Mouse (Mus musculus) heart, embryonic 16.5 days (tissue): ENCODE measurements at regions not wholly inside any gene's neighbourhood (a gene's known extent, or its start where the extent isn't known, plus 50 kb on each side); places are given as distances from the start of the nearest gene placed in this dataset.
"Not testable (repeated sequence)": the region's sequence is repeated elsewhere in the genome, so short reads cannot be mapped to it uniquely, and the experiment has no call there.

Source experiments
- ATAC-seq: fragments of 200-750 bp; cut with Nextera tagmentation; replicated peaks from 2 replicates; pipeline ENCODE4 v1.8.0; 2017; ENCODE audit warnings: moderate number of reproducible peaks; ENCODE audit not compliant: insufficient read depth, low FRiP score; ENCODE audit errors: extremely low read depth
- H3K27ac ChIP-seq: fragments of 300-500 bp; sonication (generic); 2 replicates; pipeline ENCODE4 v1.5.1; 2014; ENCODE audit warnings: mild to moderate bottlenecking, low read length, control low read depth, moderate library complexity
- H3K27me3 ChIP-seq: fragments of 300-500 bp; sonication (generic); 2 replicates; pipeline ENCODE4 v1.6.1; 2014; ENCODE audit warnings: low read length, mixed read lengths; ENCODE audit not compliant: control insufficient read depth, insufficient read depth
- H3K36me3 ChIP-seq: fragments of 300-500 bp; sonication (generic); 2 replicates; pipeline ENCODE4 v1.6.1; 2014; ENCODE audit not compliant: control insufficient read depth, insufficient read depth
- H3K4me1 ChIP-seq: fragments of 300-500 bp; sonication (generic); 2 replicates; pipeline ENCODE4 v1.6.1; 2014; ENCODE audit warnings: low read length, mixed read lengths; ENCODE audit not compliant: control insufficient read depth, insufficient read depth
- H3K4me2 ChIP-seq: fragments of 300-500 bp; sonication (generic); 2 replicates; pipeline ENCODE4 v1.6.1; 2014; ENCODE audit warnings: low read depth, mild to moderate bottlenecking, control low read depth, low read length
- H3K4me3 ChIP-seq: fragments of 300-500 bp; sonication (generic); 2 replicates; pipeline ENCODE4 v1.5.1; 2014; ENCODE audit warnings: mild to moderate bottlenecking, control low read depth, low read length
- H3K9ac ChIP-seq: fragments of 300-500 bp; sonication (generic); 2 replicates; pipeline ENCODE4 v1.6.1; 2014; ENCODE audit warnings: low read length, control low read depth
- H3K9me3 ChIP-seq: fragments of 300-500 bp; sonication (generic); replicated peaks from 2 replicates; pipeline ENCODE4 v1.6.1; 2016; ENCODE audit warnings: low read length; ENCODE audit not compliant: control insufficient read depth
- WGBS: fragments of 180-500 bp; shearing (Covaris S2); extraction: QIAGEN DNeasy Blood & Tissue Kit; methylation state at CpG from one replicate; pipeline ENCODE4 v1.1.7; 2014; 5-methylcytosine and 5-hydroxymethylcytosine counted together

DNA sequence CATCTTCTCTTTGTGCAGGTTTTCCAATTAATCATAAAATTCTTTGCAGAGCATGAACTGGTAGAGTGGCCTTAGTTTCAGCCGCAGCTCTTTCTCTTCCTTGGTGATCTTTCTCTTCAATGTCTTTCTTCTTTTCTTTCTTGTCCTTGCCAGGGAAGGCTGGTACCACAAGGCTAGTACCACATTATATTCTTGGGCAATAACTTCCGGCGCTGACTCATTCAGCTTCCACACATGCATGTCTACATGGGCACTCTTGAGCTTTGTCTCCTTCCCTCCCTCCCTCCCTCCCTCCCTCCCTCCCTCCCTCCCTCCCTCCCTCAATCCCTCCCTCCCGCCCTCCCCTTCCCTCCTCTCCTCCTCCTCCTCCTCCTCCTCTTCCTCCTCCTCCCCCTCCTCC is 98.1 kb upstream of the Pwp1 start:
- 90% methylated on average over 3 of the region's 4 CpGs for WGBS
- H3K4me3 ChIP-seq, H3K36me3 ChIP-seq, H3K9ac ChIP-seq, ATAC-seq, H3K4me2 ChIP-seq, H3K4me1 ChIP-seq, H3K27me3 ChIP-seq, H3K27ac ChIP-seq, H3K9me3 ChIP-seq: not testable (repeated sequence)

DNA sequence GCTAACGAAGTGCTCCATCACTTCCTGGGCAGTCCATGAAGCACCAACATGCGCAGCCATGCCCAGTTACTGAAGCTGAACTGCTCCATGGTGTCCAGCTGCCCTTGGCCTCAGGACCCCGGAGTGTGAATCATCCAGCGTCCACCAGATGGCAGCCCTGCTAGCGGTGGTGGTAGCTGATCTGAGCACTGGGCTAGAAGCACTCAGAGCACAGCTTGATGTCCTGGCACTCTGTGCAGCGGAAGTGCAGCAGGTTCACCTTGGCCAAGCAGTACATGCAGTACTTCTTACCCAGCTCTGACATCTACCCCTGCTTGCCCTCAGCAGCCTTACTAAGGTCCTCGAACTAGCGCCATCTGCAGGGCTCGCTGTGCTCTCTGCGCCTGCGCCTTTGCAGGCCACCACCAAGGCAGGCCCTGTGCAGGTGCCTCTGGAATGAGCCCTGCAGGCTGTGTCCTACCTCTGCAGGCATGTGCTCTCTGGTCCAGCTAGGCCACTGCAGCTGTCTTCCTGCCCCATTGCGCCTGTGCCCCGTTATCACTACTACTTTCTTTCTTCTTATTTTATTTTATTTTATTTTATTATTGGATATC is 97.4 kb upstream of the Pwp1 start:
- H3K36me3 ChIP-seq, H3K27me3 ChIP-seq, ATAC-seq, H3K9me3 ChIP-seq, H3K27ac ChIP-seq, H3K4me1 ChIP-seq, H3K9ac ChIP-seq, H3K4me2 ChIP-seq, H3K4me3 ChIP-seq: not testable (repeated sequence)
- WGBS, result 40% methylated on average over 8 of the region's 13 CpGs

DNA sequence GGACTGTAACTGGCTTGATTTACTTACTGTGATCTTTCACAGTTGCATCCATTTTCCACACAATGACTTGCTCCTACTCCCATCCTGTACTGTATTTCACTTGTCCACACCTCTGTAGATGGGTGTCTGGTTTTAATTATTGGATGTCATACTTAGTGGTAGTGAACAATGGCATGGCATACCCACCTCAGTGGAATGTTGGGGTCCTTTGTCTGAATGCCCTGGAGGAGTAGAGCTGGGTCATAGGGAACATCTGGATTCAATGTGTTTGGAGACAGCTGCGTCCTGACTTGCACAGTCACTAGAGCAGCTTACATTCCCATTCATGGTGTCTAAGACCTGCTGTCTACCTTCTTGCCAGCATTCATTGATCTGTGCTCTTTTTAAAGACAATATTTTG is 91.5 kb upstream of the Pwp1 start:
- no peak for ATAC-seq

DNA sequence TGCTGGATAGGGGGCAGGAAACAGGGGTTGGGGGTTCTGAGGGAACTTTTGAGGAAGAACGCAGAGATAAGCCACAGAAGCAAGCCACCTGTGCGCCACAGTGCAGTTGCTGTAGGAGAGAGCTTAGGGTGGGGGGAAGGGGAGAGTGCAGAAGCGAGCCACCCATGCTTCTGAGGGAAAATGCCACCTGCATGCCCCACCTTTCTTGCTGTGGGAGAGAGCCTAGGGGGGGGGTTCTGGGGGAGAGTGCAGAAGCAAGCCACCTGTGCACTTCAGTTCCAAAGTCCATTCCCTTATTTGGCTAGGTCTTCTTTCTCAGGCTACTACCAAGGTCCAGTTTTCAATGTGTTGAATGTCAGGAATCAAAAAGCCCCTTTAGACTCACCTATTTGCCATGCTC is 90.3 kb upstream of the Pwp1 start:
- ATAC-seq, result peak; percentile 49; the same call in 1 of the 2 replicates
- no peaks in the 10 kb centered on the region for H3K27me3 ChIP-seq
- no peaks in the 10 kb centered on the region for H3K9me3 ChIP-seq
- no peak overlapping the region for H3K4me3 ChIP-seq
- no peak overlapping the region for H3K4me2 ChIP-seq
- WGBS, result 51% methylated on average over 3 of the region's 3 CpGs
- H3K4me1 ChIP-seq, result no peaks in the 10 kb centered on the region
- H3K27ac ChIP-seq, result no peak overlapping the region
- H3K9ac ChIP-seq, result no peak overlapping the region
- H3K36me3 ChIP-seq, result no peaks in the 10 kb centered on the region

More for the DNA sequence above, 91.5 kb upstream of the Pwp1 start:
- Histone ChIP-seq H3K27ac (no peak overlapping the region), H3K27me3 (no peaks in the 10 kb centered on the region), H3K9me3 (no peaks in the 10 kb centered on the region), H3K4me1 (no peaks in the 10 kb centered on the region), H3K9ac (no peak overlapping the region), H3K4me2 (no peak overlapping the region), H3K36me3 (no peaks in the 10 kb centered on the region), H3K4me3 (no peak overlapping the region)
- WGBS, result 73% methylated on average over 1 of the region's 1 CpGs

DNA sequence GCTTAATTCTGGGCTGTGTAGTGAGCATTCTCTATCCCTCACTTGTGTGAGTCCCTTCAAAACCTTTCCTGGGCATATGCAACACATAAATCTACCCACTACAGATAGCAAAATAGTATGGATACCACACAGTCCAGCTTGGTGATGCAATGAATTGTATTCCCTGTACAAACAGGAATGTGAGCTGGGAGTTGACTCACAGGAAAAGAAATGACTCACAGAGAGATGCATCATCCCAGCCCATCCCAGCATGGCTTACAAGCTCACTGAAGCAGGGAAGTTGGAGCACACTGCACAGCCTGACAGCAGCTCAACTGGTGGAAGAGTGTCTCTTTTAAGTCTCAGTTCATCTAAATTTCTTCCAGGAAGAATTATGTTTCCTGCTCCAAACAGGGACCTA is 89.7 kb upstream of the Pwp1 start:
- H3K36me3 ChIP-seq, H3K27ac ChIP-seq, H3K4me2 ChIP-seq, H3K27me3 ChIP-seq, H3K4me1 ChIP-seq, H3K4me3 ChIP-seq, H3K9ac ChIP-seq, H3K9me3 ChIP-seq: not testable (repeated sequence)
- peak; percentile 52; the same call in 1 of the 2 replicates for ATAC-seq

DNA sequence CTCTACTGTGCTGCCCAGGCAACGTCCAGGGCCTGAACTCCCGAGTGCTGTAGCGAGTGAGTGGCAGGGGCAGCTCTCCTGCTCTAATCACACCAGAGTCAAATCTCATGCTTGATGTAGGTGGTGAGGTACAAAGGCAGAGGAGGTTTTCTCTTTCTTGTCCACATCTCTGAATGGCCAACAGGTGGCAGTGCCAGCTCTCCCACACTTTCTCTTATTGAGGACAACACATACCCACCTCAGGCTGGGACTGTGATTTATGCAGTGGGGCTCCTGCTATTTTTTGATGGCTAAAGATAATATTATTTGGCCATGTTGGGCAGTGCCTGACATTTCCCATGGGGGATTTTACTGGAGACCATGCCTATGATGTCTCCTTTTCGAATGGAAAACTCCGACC is 87.3 kb upstream of the Pwp1 start:
- Histone ChIP-seq H3K4me2 (no peak overlapping the region), H3K27me3 (no peaks in the 10 kb centered on the region), H3K36me3 (no peaks in the 10 kb centered on the region), H3K27ac (no peak overlapping the region), H3K9ac (no peak overlapping the region), H3K4me1 (no peaks in the 10 kb centered on the region), H3K9me3 (no peaks in the 10 kb centered on the region), H3K4me3 (no peak overlapping the region)
- no peak for ATAC-seq
- 78% methylated on average over 5 of the region's 5 CpGs for WGBS

DNA sequence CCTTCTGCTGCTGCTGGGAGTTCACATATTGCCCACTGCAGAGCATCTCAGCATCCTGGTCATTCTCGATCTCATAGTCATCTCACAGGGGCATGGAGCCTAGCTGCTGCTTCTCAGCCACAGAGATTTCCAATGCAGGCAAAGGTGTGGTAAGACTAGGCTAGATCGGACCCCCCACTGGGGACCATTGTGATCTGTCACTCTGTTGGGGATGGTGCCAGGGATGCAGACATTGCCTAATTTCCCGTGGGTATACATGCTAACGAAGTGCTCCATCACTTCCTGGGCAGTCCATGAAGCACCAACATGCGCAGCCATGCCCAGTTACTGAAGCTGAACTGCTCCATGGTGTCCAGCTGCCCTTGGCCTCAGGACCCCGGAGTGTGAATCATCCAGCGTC is 83.9 kb upstream of the Pwp1 start:
- not testable (repeated sequence) for H3K27ac ChIP-seq, H3K4me3 ChIP-seq, H3K4me2 ChIP-seq, H3K9ac ChIP-seq, H3K9me3 ChIP-seq, H3K4me1 ChIP-seq, ATAC-seq, H3K36me3 ChIP-seq, H3K27me3 ChIP-seq
- WGBS, result 67% methylated on average over 7 of the region's 7 CpGs

DNA sequence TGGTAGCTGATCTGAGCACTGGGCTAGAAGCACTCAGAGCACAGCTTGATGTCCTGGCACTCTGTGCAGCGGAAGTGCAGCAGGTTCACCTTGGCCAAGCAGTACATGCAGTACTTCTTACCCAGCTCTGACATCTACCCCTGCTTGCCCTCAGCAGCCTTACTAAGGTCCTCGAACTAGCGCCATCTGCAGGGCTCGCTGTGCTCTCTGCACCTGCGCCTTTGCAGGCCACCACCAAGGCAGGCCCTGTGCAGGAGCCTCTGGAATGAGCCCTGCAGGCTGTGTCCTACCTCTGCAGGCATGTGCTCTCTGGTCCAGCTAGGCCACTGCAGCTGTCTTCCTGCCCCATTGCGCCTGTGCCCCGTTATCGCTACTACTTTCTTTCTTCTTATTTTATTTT is 83.5 kb upstream of the Pwp1 start:
- H3K9me3 ChIP-seq, result not testable (repeated sequence)
- WGBS, result 52% methylated on average over 3 of the region's 8 CpGs

DNA sequence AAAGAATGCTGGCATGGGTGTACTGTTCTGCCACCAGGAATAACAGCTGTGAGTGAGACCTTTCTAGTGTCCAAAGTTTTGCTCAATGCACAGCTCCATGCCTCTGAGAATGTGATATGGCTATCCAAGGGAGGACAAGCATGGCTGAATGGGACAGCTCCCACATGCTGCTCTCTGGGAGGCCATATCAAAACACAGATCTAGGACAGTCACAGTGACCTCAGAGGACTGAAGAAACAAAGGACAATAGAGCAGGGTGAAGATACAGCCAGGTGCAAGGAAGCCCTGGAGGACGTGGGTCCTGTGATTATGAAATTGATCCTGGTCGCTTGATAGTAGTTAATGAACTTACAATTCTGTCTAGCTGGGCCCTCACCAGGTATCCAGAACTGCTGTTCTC is 79.7 kb upstream of the Pwp1 start:
- ATAC-seq, H3K27ac ChIP-seq, H3K9ac ChIP-seq, H3K4me2 ChIP-seq, H3K9me3 ChIP-seq, H3K4me1 ChIP-seq, H3K36me3 ChIP-seq, H3K27me3 ChIP-seq, H3K4me3 ChIP-seq: not testable (repeated sequence)
- 75% methylated on average over 2 of the region's 2 CpGs for WGBS

More for the DNA sequence above, 83.5 kb upstream of the Pwp1 start:
- H3K9ac ChIP-seq, H3K27me3 ChIP-seq, H3K36me3 ChIP-seq, H3K4me2 ChIP-seq, H3K4me3 ChIP-seq, H3K27ac ChIP-seq, H3K4me1 ChIP-seq, ATAC-seq: not testable (repeated sequence)

DNA sequence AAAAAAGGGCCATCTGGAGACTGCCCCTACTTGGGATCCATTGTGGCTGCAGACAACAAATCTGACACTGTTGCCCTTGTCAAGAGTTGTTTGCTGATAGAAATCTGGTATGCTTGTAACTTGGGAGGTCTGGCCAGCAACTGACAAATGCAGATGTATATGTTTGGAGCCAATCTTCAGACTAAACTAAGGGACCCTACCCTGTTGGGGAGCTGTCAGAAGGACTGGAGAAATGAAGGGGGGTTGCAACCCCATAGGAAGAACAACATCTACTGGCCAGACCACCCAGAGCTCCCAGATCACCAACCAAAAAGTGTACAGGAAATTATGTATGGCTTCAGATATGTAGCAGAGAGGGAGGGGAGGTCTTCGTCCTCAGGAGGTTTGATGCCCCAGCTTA is 54.3 kb upstream of the Pwp1 start:
- no peak overlapping the region for H3K4me2 ChIP-seq
- H3K27ac ChIP-seq, result no peak overlapping the region
- no peak for ATAC-seq
- 79% methylated on average over 1 of the region's 1 CpGs for WGBS
- no peaks in the 10 kb centered on the region for H3K4me1 ChIP-seq
- no peaks in the 10 kb centered on the region for H3K9me3 ChIP-seq
- H3K9ac ChIP-seq, result no peak overlapping the region
- no peaks in the 10 kb centered on the region for H3K36me3 ChIP-seq
- H3K27me3 ChIP-seq, result no peaks in the 10 kb centered on the region
- no peak overlapping the region for H3K4me3 ChIP-seq
